Mouse (Mus musculus) heart, embryonic 14.5 days (tissue): ENCODE measurements around the gene Ptprz1. TPM values are rescaled to one million over a fixed set of nuclear protein-coding genes. Genes with fewer than 3 reads are reported as not detected.

ENCODE experiments used
- ATAC-seq: fragments of 200-750 bp; cut with Nextera tagmentation; 2 replicates; pipeline ENCODE4 v1.8.0; 2017; ENCODE audit warnings: low read depth, moderate TSS enrichment; ENCODE audit not compliant: insufficient number of reproducible peaks, insufficient read depth, low FRiP score
- H3K27ac ChIP-seq, 2 experiments: fragments of 200-500 bp in 1 of 2; fragments of 300-500 bp in 1 of 2; sonication (generic) in 1 of 2; replicated peaks in 1 of 2; 2 replicates each; pipeline ENCODE4 v1.5.1; 2012 to 2014; ENCODE audit warnings: low read depth in 2 of 2, low read length in 2 of 2, control low read depth in 1 of 2, mild to moderate bottlenecking in 1 of 2, mixed read lengths in 1 of 2; ENCODE audit not compliant: control insufficient read depth in 1 of 2, insufficient read depth in 1 of 2
- H3K27me3 ChIP-seq: fragments of 300-500 bp; sonication (generic); 2 replicates; pipeline ENCODE4 v1.6.1; 2014; ENCODE audit warnings: mild to moderate bottlenecking, low read length, control low read depth; ENCODE audit not compliant: control insufficient read depth, insufficient read depth
- H3K36me3 ChIP-seq: fragments of 300-500 bp; sonication (generic); 2 replicates; pipeline ENCODE4 v1.6.1; 2014; ENCODE audit warnings: mild to moderate bottlenecking, control low read depth, low read length, mixed read lengths; ENCODE audit not compliant: control insufficient read depth, insufficient read depth
- H3K4me1 ChIP-seq, 2 experiments: fragments of 200-500 bp in 1 of 2; fragments of 300-500 bp in 1 of 2; sonication (generic) in 1 of 2; 2 replicates each; pipeline ENCODE4 v1.6.1; 2012 to 2014; ENCODE audit warnings: low read length in 2 of 2, control low read depth in 1 of 2, mixed read lengths in 1 of 2; ENCODE audit not compliant: control insufficient read depth in 2 of 2, insufficient read depth in 2 of 2
- H3K4me2 ChIP-seq: fragments of 300-500 bp; sonication (generic); 2 replicates; pipeline ENCODE4 v1.6.1; 2014; ENCODE audit warnings: mild to moderate bottlenecking, low read length
- H3K4me3 ChIP-seq, 2 experiments: fragments of 200-500 bp in 1 of 2; fragments of 300-500 bp in 1 of 2; sonication (generic) in 1 of 2; 2 replicates each; pipeline ENCODE4 v1.5.1; 2012 to 2014; ENCODE audit warnings: low read length in 2 of 2, mild to moderate bottlenecking in 2 of 2, control low read depth in 1 of 2, low read depth in 1 of 2, moderate library complexity in 1 of 2; ENCODE audit not compliant: control insufficient read depth in 1 of 2, insufficient read depth in 1 of 2
- H3K9ac ChIP-seq: fragments of 300-500 bp; sonication (generic); 2 replicates; pipeline ENCODE4 v1.6.1; 2014; ENCODE audit warnings: mild to moderate bottlenecking, low read length
- H3K9me3 ChIP-seq: fragments of 300-500 bp; sonication (generic); 2 replicates; pipeline ENCODE4 v1.6.1; 2016; ENCODE audit warnings: low read length, control low read depth; ENCODE audit not compliant: control insufficient read depth
- WGBS: fragments of 180-500 bp; shearing (Covaris S2); extraction: QIAGEN DNeasy Blood & Tissue Kit; methylation state at CpG from one replicate; pipeline ENCODE4 v1.1.7; 2014; 5-methylcytosine and 5-hydroxymethylcytosine counted together
- polyA plus RNA-seq: library from polyadenylated mRNA; unstranded; fragments of >200 nt; fragmentation: Nextera tagmentation; extraction: Ambion mirVana; gene quantifications from 2 replicates; pipeline ENCODE4 v1.2.1, GENCODE M21; 2014

Ptprz1 gene
- polyA plus RNA-seq, 1 experiment from 2014 or later: 1.8 TPM

DNA sequence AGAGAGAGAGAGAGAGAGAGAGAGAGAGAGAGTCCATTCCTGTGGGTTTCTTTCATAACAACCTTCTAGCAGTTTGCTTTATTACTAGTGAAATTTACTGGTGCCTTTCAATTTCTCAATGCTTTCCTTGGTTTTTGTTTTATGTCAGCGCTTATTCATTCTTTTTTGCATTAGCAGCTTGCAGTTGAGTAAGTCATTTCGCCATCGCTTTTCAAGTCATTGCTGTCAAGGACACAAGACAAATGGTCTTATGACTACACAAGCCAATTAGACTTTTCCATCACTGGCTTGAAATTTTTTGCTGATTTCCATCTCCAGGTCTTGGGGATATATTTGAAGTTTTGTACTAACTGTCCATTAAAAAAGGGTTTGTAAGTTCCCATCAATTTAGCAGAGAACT, 68.9 kb downstream of the Ptprz1 start:
- WGBS: 91% methylated on average over 3 of the region's 3 CpGs
- ATAC-seq: no peak

GRCm38 (mm10) chr6:22963374-22963773, 88.1 kb downstream of the Ptprz1 start:
- Histone ChIP-seq H3K9me3 (0 out of 2 replicates have a peak, but pooled peaks cover 3% of the 10 kb centered on the region), H3K4me3 (no peak overlapping the region), H3K9ac (no peak overlapping the region), H3K4me2 (no peak overlapping the region), H3K36me3 (no peaks in the 10 kb centered on the region), H3K27ac (no peak overlapping the region), H3K4me1 (no peaks in the 10 kb centered on the region), H3K27me3 (no peaks in the 10 kb centered on the region)
- no peak for ATAC-seq
- 81% methylated on average over 3 of the region's 3 CpGs for WGBS

More for the DNA sequence above, 68.9 kb downstream of the Ptprz1 start:
- Histone ChIP-seq H3K4me1 (no peaks in the 10 kb centered on the region), H3K36me3 (no peaks in the 10 kb centered on the region), H3K4me3 (no peak overlapping the region), H3K9ac (no peak overlapping the region), H3K27ac (no peak overlapping the region), H3K9me3 (no peaks in the 10 kb centered on the region), H3K4me2 (no peak overlapping the region), H3K27me3 (no peaks in the 10 kb centered on the region)

GRCm38 (mm10) chr6:22968073-22968472, 92.8 kb downstream of the Ptprz1 start:
- no peak overlapping the region for H3K4me2 ChIP-seq
- 0 out of 2 replicates have a peak, but pooled peaks cover 3% of the 10 kb centered on the region for H3K9me3 ChIP-seq
- ATAC-seq: no peak
- H3K4me1 ChIP-seq: no peaks in the 10 kb centered on the region
- WGBS: 46% methylated on average over 2 of the region's 2 CpGs
- no peaks in the 10 kb centered on the region for H3K36me3 ChIP-seq
- H3K9ac ChIP-seq: no peak overlapping the region
- H3K27me3 ChIP-seq: no peaks in the 10 kb centered on the region
- no peak overlapping the region for H3K4me3 ChIP-seq
- H3K27ac ChIP-seq: no peak overlapping the region

DNA sequence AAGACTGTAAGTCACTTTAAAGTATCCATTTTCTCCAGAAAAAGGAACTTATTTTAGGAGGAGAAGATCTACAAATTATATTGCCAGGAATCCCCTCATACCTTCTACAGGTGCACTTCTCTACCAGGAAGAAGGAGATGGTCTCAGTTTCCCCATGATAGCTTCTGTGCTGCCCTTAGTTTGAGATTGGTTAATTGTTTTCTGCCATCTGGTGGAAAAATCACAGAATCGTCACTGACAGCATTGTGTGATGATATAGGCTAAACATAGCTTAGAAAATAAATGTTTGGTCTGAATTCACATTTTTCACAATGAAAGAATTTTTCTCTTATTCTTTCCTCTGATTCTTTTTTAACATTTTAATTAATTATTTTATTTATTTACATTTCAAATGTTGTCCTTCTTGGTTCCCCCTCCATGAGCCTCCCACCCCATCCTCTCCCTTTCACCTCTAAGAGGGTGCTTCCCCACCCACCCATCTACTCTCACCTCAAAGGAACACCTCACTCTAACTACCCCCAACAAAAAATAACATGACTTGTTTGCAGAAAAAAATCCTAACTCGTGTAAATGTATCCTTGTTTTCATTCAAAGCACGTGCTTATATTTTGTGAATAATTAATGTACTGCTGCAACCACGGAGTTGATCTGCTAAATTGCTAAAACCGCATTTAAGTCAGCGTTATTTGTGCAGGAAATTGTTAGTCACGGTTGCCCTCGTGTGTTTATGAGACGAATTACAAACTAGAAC, 108.6 kb downstream of the Ptprz1 start:
- no peak for ATAC-seq
- Histone ChIP-seq H3K9me3 (0 out of 2 replicates have a peak, but pooled peaks cover 5% of the 10 kb centered on the region), H3K4me2 (peak overlapping the region; percentile 49), H3K9ac (no peak overlapping the region), H3K4me3 (no peak overlapping the region), H3K36me3 (no peaks in the 10 kb centered on the region), H3K27me3 (no peaks in the 10 kb centered on the region), H3K27ac (no peak overlapping the region), H3K4me1 (no peaks in the 10 kb centered on the region)
- WGBS: 11% methylated on average over 9 of the region's 9 CpGs

DNA sequence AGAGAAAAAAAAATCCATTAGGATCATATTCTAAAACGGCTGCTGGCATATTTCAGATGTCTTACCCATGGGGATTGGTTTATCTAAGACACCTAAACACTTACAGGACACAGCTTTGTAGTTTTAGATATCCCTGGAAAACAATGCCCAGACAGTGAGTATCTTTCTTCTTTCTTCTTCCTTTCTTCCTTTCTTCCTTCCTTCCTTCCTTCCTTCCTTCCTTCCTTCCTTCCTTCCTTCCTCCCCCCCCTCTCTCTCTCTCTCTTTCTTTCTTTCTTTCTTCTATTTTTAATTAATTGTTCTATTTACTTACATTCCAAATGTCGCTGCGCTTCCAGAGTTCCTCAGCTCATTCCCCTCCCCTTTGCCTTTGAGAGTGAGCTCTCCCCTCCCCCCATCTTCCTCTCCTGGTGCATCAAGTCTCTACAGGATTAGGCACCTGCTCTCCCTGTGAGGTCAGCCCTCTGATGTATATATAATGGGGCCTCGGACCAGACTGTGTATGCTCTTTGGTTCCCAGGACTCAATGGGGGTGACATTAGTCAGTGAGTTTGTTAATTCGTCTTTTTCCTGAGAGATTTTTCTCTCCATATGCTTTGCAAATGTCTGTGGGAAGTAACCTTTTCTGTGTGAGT, 109.3 kb downstream of the Ptprz1 start:
- H3K4me3 ChIP-seq: no peak overlapping the region
- H3K9ac ChIP-seq: no peak overlapping the region
- no peaks in the 10 kb centered on the region for H3K36me3 ChIP-seq
- no peak overlapping the region for H3K27ac ChIP-seq
- peak overlapping the region; percentile 49 for H3K4me2 ChIP-seq
- 0 out of 2 replicates have a peak, but pooled peaks cover 5% of the 10 kb centered on the region for H3K9me3 ChIP-seq
- H3K27me3 ChIP-seq: no peaks in the 10 kb centered on the region
- ATAC-seq: no peak
- H3K4me1 ChIP-seq: no peaks in the 10 kb centered on the region
- WGBS: 14% methylated on average over 5 of the region's 5 CpGs

DNA sequence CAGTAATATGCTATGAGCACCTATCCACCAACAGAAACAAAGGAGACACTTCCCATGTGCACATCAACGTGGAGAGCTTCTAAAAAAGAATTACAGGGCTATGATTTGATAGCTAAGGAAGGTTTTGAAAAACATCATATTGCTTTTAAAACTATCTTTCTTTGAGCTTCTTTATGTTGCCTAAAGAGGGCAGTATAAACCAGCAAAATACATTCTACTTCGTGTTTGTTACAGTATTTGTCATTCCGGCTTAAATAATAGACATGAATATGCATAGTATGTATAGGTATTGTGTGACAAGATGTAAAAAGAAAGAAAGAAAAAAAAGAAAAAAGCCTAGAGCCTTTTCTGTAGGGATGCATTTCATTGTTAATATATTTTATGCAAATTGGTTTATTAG, 127.8 kb downstream of the Ptprz1 start:
- Histone ChIP-seq H3K4me3 (no peak overlapping the region), H3K27me3 (no peaks in the 10 kb centered on the region), H3K9me3 (no peaks in the 10 kb centered on the region), H3K4me1 (no peaks in the 10 kb centered on the region), H3K36me3 (no peaks in the 10 kb centered on the region), H3K27ac (no peak overlapping the region), H3K4me2 (no peak overlapping the region), H3K9ac (no peak overlapping the region)
- 20% methylated on average over 3 of the region's 3 CpGs for WGBS
- ATAC-seq: no peak

- no peak overlapping the region for H3K9ac ChIP-seq
- no peak overlapping the region for H3K4me3 ChIP-seq
- H3K36me3 ChIP-seq: no peaks in the 10 kb centered on the region
- no peaks in the 10 kb centered on the region for H3K9me3 ChIP-seq
- no peak overlapping the region for H3K27ac ChIP-seq
- no peaks in the 10 kb centered on the region for H3K27me3 ChIP-seq
- no peak overlapping the region for H3K4me2 ChIP-seq
- no peak for ATAC-seq
- WGBS: 75% methylated on average over 4 of the region's 4 CpGs
- no peaks in the 10 kb centered on the region for H3K4me1 ChIP-seq
These were observed 139.8 kb downstream of the Ptprz1 start for GRCm38 (mm10) chr6:23014988-23015613.
